Mouse (Mus musculus) adrenal gland (tissue): ENCODE data around the gene Sec14l3.
"Not testable (repeated sequence)": the region's sequence is repeated elsewhere in the genome, so short reads cannot be mapped to it uniquely, and the experiment has no call there.

Source experiments
- intact Hi-C: fragments of 180-260 bp; cut with DNase I; formaldehyde crosslinking; loops from one replicate; pipeline ENCODE4 v1.15.1; 2025
- long read RNA-seq, 2 experiments: library from polyadenylated mRNA; unstranded; transcript quantifications; one replicate each; pipeline ENCODE4 v2.0.0; 2020; ENCODE audit warnings: borderline replicate concordance in 1 of 2; ENCODE audit not compliant: insufficient replicate concordance in 1 of 2

Gene Sec14l3
- long read RNA-seq, experiment 1: 0 reads
- long read RNA-seq, experiment 2: 0 reads

DNA sequence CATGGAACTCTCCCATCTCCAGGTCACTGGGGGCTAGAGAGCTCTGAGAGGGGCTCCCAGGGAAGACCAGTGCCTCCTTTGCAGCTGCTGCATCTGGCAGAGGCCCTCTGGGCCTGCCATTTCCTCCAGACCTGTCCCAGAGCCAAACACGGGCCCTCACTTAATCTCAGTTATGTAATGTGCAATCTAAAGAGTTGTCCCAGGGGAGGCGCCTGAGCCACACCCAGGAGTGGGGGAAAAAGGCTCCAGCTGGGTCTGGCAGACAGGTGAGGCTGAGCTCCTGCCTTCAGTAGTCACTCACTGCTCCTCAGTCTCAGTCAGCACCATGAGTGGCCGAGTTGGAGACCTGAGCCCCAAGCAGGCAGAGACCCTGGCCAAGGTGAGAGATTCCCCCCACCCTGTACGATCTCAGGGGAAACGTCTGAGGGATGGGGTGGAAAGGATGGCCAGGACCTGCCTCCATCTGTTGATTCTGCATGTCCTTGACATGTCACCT is at the start of gene Sec14l3:
TSS of gene Sec14l3 (plus strand) at position 215 of the 496 bp plus-strand sequence.
- intact Hi-C loops: no loop called here

DNA sequence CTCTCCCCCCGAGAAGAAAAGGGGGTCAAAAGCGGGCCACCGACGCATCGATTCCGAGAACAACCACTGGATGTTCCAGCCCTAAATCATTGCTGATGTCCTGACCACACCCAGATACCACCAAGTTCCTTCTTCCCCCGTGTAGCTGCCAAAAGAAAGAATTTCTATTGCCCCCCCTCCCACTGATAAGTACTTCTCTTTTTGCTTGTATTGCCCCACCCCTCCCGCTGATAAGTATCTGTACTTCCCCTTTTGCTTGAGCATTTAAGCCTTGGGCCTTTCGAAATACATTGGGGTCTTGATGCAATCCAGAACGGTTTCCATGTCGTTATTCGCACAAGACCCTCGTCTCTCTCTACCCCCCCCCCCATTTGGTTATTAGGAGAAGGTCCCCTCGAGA is 48.8 kb upstream of the Sec14l3 start:
- intact Hi-C loops: not testable (repeated sequence)

DNA sequence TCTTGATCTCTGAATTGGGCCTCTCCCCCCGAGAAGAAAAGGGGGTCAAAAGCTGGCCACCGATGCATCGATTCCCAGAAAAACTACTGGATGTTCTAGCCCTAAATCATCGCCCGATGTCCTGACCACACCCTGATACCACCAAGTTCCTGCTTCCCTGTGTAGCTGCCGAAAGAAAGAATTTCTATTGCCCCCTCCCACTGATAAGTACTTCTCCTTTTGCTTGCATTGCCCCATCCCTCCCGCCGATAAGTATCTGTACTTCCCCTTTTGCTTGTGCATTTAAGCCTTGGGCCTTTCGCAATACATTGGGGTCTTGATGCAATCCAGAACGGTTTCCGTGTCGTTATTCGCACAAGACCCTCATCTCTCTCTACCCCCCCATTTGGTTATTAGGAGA is 42.5 kb upstream of the Sec14l3 start:
- intact Hi-C loops: not testable (repeated sequence)

DNA sequence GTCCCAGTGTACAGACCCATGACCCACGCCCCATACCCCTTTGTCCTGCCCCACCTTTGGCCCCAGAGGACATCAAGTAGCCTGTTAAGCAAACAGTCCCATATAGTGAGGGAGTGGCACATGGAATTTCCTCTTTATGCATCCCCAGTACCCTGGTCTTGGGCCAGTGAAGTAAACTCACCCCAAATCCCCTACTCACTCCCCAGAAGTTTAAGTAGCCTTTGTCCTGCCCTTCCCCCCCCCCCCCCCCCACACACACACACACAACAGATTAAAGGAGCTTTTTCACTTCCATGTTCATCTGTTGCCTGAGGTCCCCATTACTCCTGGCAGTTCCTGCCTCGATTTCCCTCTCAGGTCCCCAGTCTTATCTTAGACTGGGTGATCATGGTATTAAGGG is 41.3 kb upstream of the Sec14l3 start:
- intact Hi-C loops: no loop called here

DNA sequence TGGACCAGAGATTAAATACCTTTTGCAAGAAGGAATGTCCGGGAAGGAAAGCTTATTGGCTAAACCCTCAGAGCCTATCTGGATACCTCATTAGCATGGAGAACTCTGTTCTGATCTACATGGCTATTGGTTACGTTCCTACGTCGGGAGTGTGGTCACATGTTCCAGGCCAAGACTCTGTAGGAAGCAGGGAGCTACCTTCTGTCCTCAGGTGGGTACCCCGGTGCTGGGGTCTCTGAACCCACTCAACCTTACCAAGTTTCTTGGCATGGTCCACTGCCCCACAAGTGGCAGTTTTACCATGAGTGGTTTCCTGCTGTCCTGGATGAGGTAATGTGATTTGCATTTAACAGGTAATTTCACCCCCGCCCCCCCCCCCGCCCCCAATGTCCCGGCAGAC is 37.6 kb upstream of the Sec14l3 start:
- intact Hi-C loops: no loop called here

DNA sequence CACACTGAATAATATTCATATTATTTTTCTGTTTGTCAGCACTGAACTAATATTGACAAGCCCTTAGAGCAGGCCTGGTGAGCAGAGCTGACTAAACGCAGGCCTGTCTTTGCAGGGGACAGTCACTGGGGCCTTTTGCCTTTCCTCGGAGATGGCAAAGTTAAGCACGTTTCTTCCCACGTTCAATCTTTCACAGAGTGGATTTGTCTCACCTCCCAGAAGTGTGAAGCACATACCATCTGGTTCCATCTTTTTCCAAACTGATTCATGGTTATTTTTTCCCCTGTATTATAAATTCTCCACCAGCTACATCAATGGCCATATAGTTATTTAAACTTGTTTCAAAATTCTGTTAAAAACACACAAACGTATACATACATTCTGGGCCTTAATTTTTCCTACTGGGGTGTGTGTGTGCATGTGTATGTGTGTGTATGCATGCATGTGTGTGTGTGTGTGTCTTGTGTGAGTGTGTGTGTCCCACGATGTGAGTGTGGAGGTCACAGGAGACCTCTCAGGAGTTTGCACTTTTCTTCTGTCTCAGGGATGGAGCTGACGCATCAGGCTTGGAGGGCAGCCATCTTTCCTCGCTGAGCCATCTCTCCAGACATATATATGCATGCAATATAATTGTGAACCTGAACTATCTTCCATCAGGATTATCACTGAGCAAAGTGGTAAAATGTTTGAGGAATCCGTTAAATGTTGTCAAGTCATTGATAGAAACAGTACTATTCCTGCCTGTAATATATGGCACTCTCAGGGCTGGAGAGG is 36.9 kb upstream of the Sec14l3 start:
- intact Hi-C loops: no loop called here

DNA sequence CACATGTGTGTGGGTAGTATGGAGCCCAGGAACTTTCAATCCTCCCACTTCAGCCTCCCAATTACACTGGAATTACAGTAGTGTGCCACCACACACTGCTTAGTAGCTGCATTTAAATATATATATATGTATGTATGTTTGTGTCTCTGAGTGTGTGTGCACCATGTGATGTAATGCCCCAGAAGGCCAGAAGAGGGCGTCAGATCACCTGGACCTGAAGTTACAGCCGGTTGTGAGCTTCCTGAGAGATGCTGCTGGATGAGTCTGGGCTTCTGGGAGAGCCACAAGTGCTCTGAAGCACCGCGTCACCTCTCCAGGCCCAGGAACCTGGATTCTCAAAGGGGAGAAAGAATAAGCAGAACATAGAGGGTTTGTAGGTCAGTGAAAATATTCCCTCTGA is 35.3 kb upstream of the Sec14l3 start:
- intact Hi-C loops: no loop called here

GRCm38 (mm10) chr11:4031126-4031941 is 33.3 kb upstream of the Sec14l3 start, which contains the start of gene Sec14l4:
Gene Sec14l4, plus strand, starts transcription at chr11:4031462.
- intact Hi-C loops: no loop called here

GRCm38 (mm10) chr11:4031961-4032360 is 32.7 kb upstream of the Sec14l3 start:
- intact Hi-C loops: no loop called here

DNA sequence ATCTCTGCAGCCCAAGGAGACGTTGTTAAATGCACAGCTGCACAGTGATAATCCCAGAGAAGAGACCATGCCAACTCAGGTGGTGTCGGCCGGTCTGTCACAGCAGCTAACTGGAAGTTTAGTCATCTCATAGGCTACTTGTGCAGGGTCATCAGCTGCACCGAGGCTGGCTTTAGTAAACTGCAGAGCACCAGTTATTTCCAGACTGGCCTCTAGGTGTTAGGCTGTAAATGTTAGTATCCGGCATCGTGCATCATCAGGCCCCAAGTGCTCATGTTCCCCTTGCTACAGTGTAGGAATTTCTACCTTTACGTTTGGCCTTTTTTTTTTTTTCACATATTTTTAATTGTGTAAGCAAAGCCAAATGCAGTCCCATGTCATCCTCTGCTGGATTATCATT is 31.2 kb upstream of the Sec14l3 start:
- intact Hi-C loops: no loop called here

- intact Hi-C loops: no loop called here
Observed at GRCm38 (mm10) chr11:4034169-4034568, 30.5 kb upstream of the Sec14l3 start.

GRCm38 (mm10) chr11:4035116-4035892 is 29.3 kb upstream of the Sec14l3 start:
- intact Hi-C loops: no loop called here

- intact Hi-C loops: no loop called here
Observed at GRCm38 (mm10) chr11:4035916-4036315, 28.7 kb upstream of the Sec14l3 start.

DNA sequence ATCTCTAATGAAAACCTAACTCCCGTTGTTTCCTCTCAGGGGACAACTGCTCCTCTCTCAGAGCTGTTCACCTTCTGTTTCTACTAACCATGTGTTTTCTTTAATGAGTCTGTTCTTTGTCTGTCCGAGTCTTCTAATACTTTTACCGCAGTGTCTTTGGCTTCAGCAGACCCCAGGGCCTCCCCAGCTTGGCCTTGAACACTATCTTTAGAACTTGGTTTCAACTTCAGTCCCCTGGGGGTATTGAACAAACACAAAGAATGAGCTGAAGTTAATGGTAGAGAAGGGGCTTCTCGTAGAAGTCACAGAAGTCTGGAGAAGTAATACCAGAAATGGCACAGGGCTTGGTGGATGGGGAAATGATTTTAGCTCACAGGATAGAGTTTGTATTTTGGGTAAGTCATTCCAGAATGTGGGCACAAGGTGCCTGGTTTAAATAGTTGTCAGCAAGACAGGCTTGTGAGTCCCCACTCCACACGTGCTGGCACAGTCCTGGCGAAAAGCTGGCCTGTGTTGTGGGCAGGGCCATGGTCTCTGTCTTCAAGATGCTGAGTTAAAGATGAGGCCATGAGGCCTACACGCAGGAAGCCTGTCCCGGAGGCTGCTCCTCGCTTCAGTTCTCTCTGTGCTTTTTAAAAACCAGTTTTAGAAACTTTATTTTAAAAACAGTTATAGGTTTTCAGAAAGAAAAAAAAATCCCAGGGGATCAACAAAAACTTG is 28.1 kb upstream of the Sec14l3 start:
- intact Hi-C loops: no loop called here

GRCm38 (mm10) chr11:4039951-4040350 is 24.7 kb upstream of the Sec14l3 start:
- intact Hi-C loops: no loop called here

GRCm38 (mm10) chr11:4041123-4041625 is 23.5 kb upstream of the Sec14l3 start:
- intact Hi-C loops: no loop called here

DNA sequence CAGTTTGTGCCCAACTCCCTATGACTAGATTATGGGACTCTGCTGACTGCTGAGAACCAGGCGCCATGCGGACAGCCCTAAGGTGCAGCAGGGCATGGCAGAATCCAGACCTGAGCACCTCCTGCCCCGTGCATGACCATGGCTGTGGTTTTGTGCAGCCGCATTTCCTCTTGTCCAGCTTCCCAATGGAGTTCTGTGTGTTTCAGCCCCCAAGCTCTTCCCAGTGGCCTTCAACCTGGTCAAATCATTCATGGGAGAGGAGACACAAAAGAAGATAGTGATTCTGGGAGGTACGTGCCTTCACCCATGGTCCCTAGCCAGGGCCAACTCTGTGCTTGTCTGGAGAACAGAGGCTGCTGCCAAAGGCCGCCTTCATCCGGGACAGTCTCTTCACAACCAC is 21.6 kb upstream of the Sec14l3 start:
- intact Hi-C loops: no loop called here

- intact Hi-C loops: loop anchor here (5.0 kb wide), 1 partner anchor 36 kb away; no protein-coding TSS in a partner anchor
Observed at GRCm38 (mm10) chr11:4046526-4046925, 18.1 kb upstream of the Sec14l3 start.

- intact Hi-C loops: loop anchor here (5.0 kb wide), 1 partner anchor 35 kb away; no protein-coding TSS in a partner anchor
Observed at GRCm38 (mm10) chr11:4047766-4048165, 16.9 kb upstream of the Sec14l3 start.

DNA sequence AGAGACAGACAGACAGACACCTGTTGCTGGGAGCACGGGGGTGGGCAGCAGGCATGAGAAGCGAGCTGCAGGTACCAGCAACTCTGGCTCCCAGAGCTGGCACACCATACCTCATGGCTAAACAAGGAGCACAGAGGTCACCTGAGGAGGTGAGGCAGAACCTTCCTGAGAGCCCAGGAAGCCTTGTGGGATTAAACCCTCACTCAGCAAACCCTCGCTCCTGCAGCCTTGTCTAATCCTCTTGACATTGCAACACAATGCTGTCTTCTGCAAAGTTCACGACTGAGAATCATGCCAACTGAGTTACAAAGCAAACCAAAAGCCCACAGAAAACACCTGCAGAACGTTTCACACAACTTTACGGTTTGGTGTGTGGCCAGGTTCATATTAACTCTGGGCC is 16.2 kb upstream of the Sec14l3 start:
- intact Hi-C loops: loop anchor here (5.0 kb wide), 1 partner anchor 34 kb away; no protein-coding TSS in a partner anchor
